Mouse (Mus musculus) heart, embryonic 11.5 days (tissue): ENCODE measurements around the gene Tcf21. TPM values are rescaled to one million over a fixed set of nuclear protein-coding genes. Genes with fewer than 3 reads are reported as not detected.

ENCODE experiments used
- ATAC-seq: fragments of 200-750 bp; cut with Nextera tagmentation; replicated peaks from 2 replicates; pipeline ENCODE4 v1.8.0; 2017; ENCODE audit warnings: moderate library complexity; ENCODE audit not compliant: insufficient number of reproducible peaks, low FRiP score, low TSS enrichment
- H3K27ac ChIP-seq: fragments of 300-500 bp; sonication (generic); 2 replicates; pipeline ENCODE4 v1.5.1; 2014; ENCODE audit warnings: mild to moderate bottlenecking, low read depth, low read length
- H3K27me3 ChIP-seq: fragments of 300-500 bp; sonication (generic); 2 replicates; pipeline ENCODE4 v1.6.1; 2014; ENCODE audit warnings: mild to moderate bottlenecking, low read length, mixed read lengths; ENCODE audit not compliant: control insufficient read depth, insufficient read depth
- H3K36me3 ChIP-seq: fragments of 300-500 bp; sonication (generic); 2 replicates; pipeline ENCODE4 v1.6.1; 2014; ENCODE audit warnings: mild to moderate bottlenecking, low read length, moderate library complexity, mixed read lengths; ENCODE audit not compliant: control insufficient read depth, insufficient read depth
- H3K4me1 ChIP-seq: fragments of 300-500 bp; sonication (generic); 2 replicates; pipeline ENCODE4 v1.6.1; 2014; ENCODE audit warnings: low read length; ENCODE audit not compliant: control insufficient read depth, insufficient read depth
- H3K4me2 ChIP-seq: fragments of 300-500 bp; sonication (generic); 2 replicates; pipeline ENCODE4 v1.6.1; 2014; ENCODE audit warnings: mild to moderate bottlenecking, moderate library complexity
- H3K4me3 ChIP-seq: fragments of 300-500 bp; sonication (generic); 2 replicates; pipeline ENCODE4 v1.5.1; 2014; ENCODE audit warnings: low read depth, low read length
- H3K9ac ChIP-seq: fragments of 300-500 bp; sonication (generic); 2 replicates; pipeline ENCODE4 v1.6.1; 2014; ENCODE audit warnings: mild to moderate bottlenecking, low read depth, low read length, moderate library complexity
- H3K9me3 ChIP-seq: fragments of 300-500 bp; sonication (generic); replicated peaks from 2 replicates; pipeline ENCODE4 v1.6.1; 2016; ENCODE audit warnings: low read length; ENCODE audit not compliant: control insufficient read depth
- WGBS: fragments of 180-500 bp; shearing (Covaris S2); extraction: QIAGEN DNeasy Blood & Tissue Kit; methylation state at CpG from one replicate; pipeline ENCODE4 v1.1.7; 2014; ENCODE audit not compliant: insufficient replicate concordance; 5-methylcytosine and 5-hydroxymethylcytosine counted together
- polyA plus RNA-seq: library from polyadenylated mRNA; unstranded; fragments of >200 nt; fragmentation: Nextera tagmentation; extraction: Ambion mirVana; gene quantifications from 2 replicates; pipeline ENCODE4 v1.2.1, GENCODE M21; 2014

Tcf21 gene
- 81.8 and 84.8 TPM in 2 replicates for polyA plus RNA-seq

DNA sequence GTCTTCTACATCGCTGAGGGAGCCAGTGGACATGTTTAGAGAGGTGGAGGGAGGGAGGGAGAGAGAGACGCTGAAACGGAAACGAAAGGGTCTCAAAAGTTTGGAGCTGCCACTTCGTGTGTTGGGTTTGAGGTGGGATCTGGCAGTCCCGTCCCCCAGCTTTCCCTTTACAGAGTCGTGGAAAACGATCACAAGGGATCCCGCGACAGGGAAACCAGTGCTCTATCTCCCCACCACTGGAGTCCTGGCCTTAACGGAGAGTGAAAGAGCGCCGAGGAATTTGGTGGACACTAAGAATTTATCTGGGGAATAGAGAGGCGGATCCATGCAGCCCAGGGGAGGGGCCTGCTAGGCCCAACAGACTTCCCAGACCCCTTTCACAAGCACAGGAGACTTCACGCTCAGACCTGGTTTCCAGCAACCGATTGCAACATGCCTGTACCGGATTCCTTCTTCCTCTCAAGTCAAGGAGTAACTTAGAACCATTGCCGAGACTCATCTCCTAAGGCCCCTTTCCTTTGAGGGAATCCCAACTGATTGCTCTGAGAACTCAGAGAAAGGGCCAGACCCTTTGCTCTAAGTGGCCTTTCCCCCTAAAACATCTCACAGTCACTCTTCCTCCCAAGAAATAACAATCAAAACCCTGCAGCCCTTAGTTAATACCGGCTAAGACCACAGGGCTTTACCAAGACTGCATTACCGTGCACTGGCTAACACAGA, at the start of gene Tcf21:
Gene Tcf21 (minus strand): TSS at position 304 of the 720 bp plus-strand sequence.
- WGBS: 4% methylated on average over 20 of the region's 20 CpGs
- no peaks in the 10 kb centered on the region for H3K36me3 ChIP-seq
- H3K9me3 ChIP-seq: no peaks in the 10 kb centered on the region
- peaks cover 10% of the 10 kb centered on the region; the same call in 1 of the 2 replicates for H3K4me1 ChIP-seq
- H3K4me3 ChIP-seq: peak within 1 kb of the TSS; percentile 60
- peak within 1 kb of the TSS; percentile 78 for H3K9ac ChIP-seq
- peak within 1 kb of the TSS; percentile 91 for H3K27ac ChIP-seq
- H3K4me2 ChIP-seq: peak within 1 kb of the TSS; percentile 77
- H3K27me3 ChIP-seq: peaks cover 34% of the 10 kb centered on the region
- ATAC-seq: no peak; the same call in 1 of the 2 replicates

DNA sequence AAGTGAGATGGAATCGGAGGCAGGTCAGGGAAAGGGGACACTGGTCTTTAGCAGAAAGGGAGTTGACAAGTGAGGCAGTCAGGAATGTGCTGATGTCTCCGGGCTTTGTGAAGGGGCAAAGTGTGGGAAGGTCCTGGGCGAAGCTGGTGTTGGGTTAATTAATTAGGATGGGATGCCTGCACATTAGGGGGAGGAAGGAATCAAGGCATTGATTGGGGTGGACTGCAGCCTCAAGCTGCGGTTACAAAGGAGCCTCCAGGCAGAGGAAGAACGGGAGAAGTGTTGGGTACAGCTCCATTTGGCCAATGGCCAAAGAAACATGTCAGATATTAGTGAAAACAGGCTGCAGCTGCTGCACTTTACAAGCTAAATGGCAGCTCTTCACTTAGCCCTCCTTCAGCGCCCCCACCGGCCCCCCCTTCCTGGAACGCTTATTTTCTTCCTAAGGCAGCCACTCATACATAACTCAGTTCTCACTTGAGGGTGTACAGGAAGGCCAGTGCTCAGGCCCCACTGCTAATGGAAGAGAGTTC, 48.5 kb upstream of the Tcf21 start:
- H3K27ac ChIP-seq: no peak overlapping the region
- peaks cover 5% of the 10 kb centered on the region; the same call in 1 of the 2 replicates for H3K4me1 ChIP-seq
- no peak overlapping the region for H3K4me2 ChIP-seq
- 19% methylated on average over 8 of the region's 8 CpGs for WGBS
- H3K9ac ChIP-seq: no peak overlapping the region
- no peak for ATAC-seq
- no peaks in the 10 kb centered on the region for H3K36me3 ChIP-seq
- H3K9me3 ChIP-seq: no peaks in the 10 kb centered on the region
- H3K4me3 ChIP-seq: no peak overlapping the region
- no peaks in the 10 kb centered on the region for H3K27me3 ChIP-seq

DNA sequence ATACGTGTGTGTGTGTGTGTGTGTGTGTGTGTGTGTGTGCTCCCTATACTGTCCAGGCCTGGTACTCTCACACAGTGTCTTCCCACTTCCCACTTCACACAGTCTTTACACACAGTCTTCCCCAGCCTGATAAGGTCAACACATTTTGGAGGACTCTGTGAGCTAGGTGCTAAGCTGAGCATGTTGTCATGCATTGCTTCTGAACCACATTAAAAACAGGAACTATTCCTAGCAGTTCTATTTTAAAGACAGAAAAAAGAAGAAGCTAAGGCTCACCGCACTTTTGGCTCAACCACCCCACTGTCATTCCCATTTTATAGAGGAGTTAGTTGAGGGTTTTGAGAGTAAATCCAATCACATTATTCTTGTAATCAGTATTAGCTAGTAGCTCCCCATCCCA, 47.2 kb upstream of the Tcf21 start:
- no peaks in the 10 kb centered on the region for H3K27me3 ChIP-seq
- WGBS: 77% methylated on average over 2 of the region's 2 CpGs
- H3K9ac ChIP-seq: no peak overlapping the region
- no peaks in the 10 kb centered on the region for H3K4me1 ChIP-seq
- ATAC-seq: no peak
- H3K27ac ChIP-seq: no peak overlapping the region
- H3K4me2 ChIP-seq: no peak overlapping the region
- H3K4me3 ChIP-seq: no peak overlapping the region
- H3K9me3 ChIP-seq: no peaks in the 10 kb centered on the region
- H3K36me3 ChIP-seq: no peaks in the 10 kb centered on the region

DNA sequence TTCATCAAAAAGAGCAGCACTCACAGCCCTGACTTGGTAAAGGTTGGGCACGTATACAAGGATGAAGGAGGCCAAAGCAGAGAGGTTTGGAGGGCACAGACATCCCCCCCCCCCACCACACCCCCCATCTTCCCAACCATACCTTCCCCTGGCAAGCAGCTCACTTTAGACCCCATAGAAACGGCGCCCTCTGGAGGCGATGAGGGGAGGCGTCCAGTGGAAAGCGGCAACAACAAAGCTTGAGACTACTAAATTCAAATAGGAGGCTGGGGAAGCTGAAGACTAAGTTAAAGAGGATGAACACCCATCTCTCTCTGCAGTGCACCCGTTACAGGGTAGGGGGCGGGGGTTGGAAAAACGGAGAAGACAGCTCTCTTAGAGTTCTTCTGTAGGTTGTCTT, 38.1 kb upstream of the Tcf21 start:
- no peak overlapping the region for H3K4me2 ChIP-seq
- H3K27me3 ChIP-seq: no peaks in the 10 kb centered on the region
- no peaks in the 10 kb centered on the region for H3K36me3 ChIP-seq
- no peak overlapping the region for H3K4me3 ChIP-seq
- WGBS: 29% methylated on average over 9 of the region's 9 CpGs
- H3K27ac ChIP-seq: no peak overlapping the region
- H3K9me3 ChIP-seq: no peaks in the 10 kb centered on the region
- no peak for ATAC-seq
- H3K4me1 ChIP-seq: no peaks in the 10 kb centered on the region
- no peak overlapping the region for H3K9ac ChIP-seq

DNA sequence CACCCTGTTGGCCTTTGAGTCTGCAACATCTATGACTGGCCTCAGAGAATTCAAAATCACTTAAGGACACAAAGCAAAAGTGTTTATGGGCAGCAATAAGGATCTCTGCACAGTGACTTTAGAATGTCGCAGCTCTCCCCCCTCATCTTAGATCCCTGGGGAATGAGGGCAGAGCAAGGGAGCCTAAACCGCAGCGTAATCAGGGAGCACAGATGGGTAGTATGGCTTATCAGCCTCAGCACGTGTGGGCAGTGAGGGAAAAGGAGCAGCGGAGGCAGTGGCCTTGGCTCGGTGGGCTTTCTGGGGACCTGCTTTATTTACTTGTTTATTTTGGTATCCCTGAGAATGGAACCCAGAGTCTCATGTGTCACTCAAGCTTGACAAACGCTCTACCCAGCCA, 34.4 kb upstream of the Tcf21 start:
- H3K27ac ChIP-seq: no peak overlapping the region
- no peaks in the 10 kb centered on the region for H3K36me3 ChIP-seq
- no peaks in the 10 kb centered on the region for H3K9me3 ChIP-seq
- no peak; the same call in 1 of the 2 replicates for ATAC-seq
- 10% methylated on average over 7 of the region's 7 CpGs for WGBS
- no peak overlapping the region for H3K4me2 ChIP-seq
- no peak overlapping the region for H3K4me3 ChIP-seq
- no peaks in the 10 kb centered on the region for H3K4me1 ChIP-seq
- no peak overlapping the region; the same call in 1 of the 2 replicates for H3K9ac ChIP-seq
- H3K27me3 ChIP-seq: no peaks in the 10 kb centered on the region

DNA sequence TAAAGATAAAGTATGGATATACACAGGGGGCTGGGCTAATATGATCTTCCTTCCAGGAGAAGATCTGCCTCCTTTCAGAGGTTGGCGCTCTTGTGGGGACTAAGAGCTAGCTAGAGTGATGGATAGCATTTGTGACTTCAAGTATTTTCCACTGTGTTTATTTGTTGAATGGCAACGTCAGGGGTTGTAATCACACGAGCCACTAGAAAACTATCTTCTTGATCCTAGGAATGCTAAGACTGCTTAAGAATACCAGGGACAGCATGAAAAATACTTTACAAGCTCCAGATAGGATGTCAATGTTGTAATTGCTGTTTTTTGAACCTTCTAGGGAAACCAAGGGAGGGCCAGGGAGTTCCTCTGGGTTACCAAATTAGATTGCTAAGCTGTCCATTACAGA, 25.4 kb upstream of the Tcf21 start:
- peaks cover 3% of the 10 kb centered on the region; the same call in 1 of the 2 replicates for H3K4me1 ChIP-seq
- H3K4me2 ChIP-seq: no peak overlapping the region
- 11% methylated on average over 3 of the region's 3 CpGs for WGBS
- H3K9me3 ChIP-seq: no peaks in the 10 kb centered on the region
- no peaks in the 10 kb centered on the region for H3K36me3 ChIP-seq
- no peak overlapping the region for H3K27ac ChIP-seq
- H3K9ac ChIP-seq: no peak overlapping the region
- H3K27me3 ChIP-seq: 0 out of 2 replicates have a peak, but pooled peaks cover 2% of the 10 kb centered on the region
- ATAC-seq: no peak
- no peak overlapping the region for H3K4me3 ChIP-seq

DNA sequence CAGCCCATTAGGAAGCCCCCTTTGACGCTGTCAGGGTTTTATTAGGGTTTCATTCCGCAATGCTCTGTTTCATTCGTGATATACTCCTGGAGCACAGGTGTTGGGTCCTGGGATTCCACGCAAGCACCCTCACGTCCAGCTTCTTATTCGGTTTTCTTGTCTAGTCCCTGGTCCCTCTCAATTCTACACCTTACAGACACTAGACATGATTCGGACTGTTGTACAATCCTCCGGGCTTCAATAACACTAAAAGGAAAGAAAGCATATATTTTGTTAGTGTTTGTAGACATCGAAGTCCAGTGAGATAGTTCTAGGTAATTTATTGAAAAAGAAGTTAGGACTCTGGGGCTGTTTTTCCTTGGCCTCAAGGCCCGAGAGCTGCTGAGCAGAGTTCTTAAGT, 24.8 kb upstream of the Tcf21 start:
- H3K4me3 ChIP-seq: no peak overlapping the region
- ATAC-seq: no peak
- H3K4me1 ChIP-seq: peaks cover 3% of the 10 kb centered on the region; the same call in 1 of the 2 replicates
- H3K9me3 ChIP-seq: no peaks in the 10 kb centered on the region
- 0 out of 2 replicates have a peak, but pooled peaks cover 2% of the 10 kb centered on the region for H3K27me3 ChIP-seq
- WGBS: 32% methylated on average over 10 of the region's 10 CpGs
- H3K4me2 ChIP-seq: no peak overlapping the region
- H3K36me3 ChIP-seq: no peaks in the 10 kb centered on the region
- no peak overlapping the region for H3K9ac ChIP-seq
- no peak overlapping the region for H3K27ac ChIP-seq

DNA sequence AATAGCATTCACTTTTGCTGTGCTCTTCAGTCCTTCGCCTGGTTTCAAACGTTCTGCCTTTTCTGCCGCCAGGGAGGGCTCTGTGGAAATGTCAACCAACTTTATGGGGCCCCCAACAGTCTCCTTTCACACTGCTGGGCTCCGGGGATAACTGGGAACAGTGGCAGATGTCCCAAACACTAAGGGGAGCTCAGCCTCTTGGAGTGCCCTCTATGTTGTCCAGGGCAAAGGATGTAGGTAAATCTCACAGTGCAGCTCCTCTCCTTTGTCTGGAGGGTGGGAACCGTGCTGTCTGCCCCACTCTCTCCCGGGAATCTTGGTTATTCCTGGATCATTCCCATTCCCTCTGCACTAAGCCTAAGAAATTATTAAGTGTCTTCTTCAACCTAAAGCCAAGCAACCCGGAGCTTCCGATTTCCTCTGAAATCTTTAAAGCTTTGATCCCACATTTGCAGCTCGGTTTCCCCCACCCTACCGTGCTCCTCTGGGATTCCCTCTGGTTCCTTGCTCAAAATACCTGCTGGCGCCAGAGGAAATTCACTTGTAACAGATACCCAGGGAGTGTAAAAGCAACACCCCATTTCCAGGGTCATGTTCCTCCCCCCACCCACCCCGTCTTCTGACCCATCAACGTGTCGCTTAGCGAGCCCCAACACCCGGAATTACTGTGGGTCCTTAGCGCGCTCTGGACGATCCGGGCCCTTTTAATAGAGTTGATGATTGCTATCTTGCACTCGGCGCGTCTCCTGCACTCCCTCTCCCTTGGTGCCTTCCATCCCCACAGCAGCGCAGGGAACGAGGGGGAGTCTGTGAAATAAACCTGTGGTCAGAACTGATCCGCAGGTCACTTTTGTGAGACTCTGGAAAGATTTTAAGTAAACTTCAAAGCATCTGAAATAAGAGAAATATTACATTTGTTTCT, 23.7 kb upstream of the Tcf21 start:
- H3K4me1 ChIP-seq: peaks cover 3% of the 10 kb centered on the region; the same call in 1 of the 2 replicates
- H3K36me3 ChIP-seq: no peaks in the 10 kb centered on the region
- no peak; the same call in 1 of the 2 replicates for ATAC-seq
- peak overlapping the region; percentile 70 for H3K4me2 ChIP-seq
- no peak overlapping the region for H3K27ac ChIP-seq
- under 1% methylated on average over 26 of the region's 26 CpGs for WGBS
- H3K27me3 ChIP-seq: 0 out of 2 replicates have a peak, but pooled peaks cover 2% of the 10 kb centered on the region
- H3K4me3 ChIP-seq: peak overlapping the region; percentile 38
- peak overlapping the region; percentile 7; the same call in 1 of the 2 replicates for H3K9ac ChIP-seq
- no peaks in the 10 kb centered on the region for H3K9me3 ChIP-seq
